Mouse (Mus musculus) right cerebral cortex, postnatal 36 days (tissue): Measurements from ENCODE around the gene C1s2.
"Not testable (repeated sequence)": the region's sequence is repeated elsewhere in the genome, so short reads cannot be mapped to it uniquely, and the experiment has no call there.

Experiments
- DNase-seq, 2 experiments: peaks; one replicate each; pipeline ENCODE4 v3.0.0; 2022; ENCODE audit warnings: low spot score in 2 of 2, mixed read lengths in 1 of 2

C1s2 gene

GRCm38 (mm10) chr6:124635985-124636384 lies at the start of gene C1s2:
C1s2 (minus strand) TSS chr6:124636085.
- DNase-seq, result not testable (repeated sequence)

- DNase-seq, result no peak
Measured at GRCm38 (mm10) chr6:124683591-124684417, 47.9 kb upstream of the C1s2 start.

GRCm38 (mm10) chr6:124682291-124682690 lies 46.4 kb upstream of the C1s2 start:
- DNase-seq, result not testable (repeated sequence)

GRCm38 (mm10) chr6:124679486-124679885 lies 43.6 kb upstream of the C1s2 start:
- DNase-seq, result no peak

- DNase-seq, result no peak
Measured at GRCm38 (mm10) chr6:124678769-124679168, 42.9 kb upstream of the C1s2 start.

- no peak for DNase-seq
Measured at GRCm38 (mm10) chr6:124676171-124676570, 40.3 kb upstream of the C1s2 start.

GRCm38 (mm10) chr6:124674591-124674990 lies 38.7 kb upstream of the C1s2 start:
- DNase-seq, result no peak

- DNase-seq, result peak; percentile 41 to 56
Measured at GRCm38 (mm10) chr6:124673619-124674018, 37.7 kb upstream of the C1s2 start.

- no peak for DNase-seq
Measured at GRCm38 (mm10) chr6:124672100-124672499, 36.2 kb upstream of the C1s2 start.

- no peak for DNase-seq
Measured at GRCm38 (mm10) chr6:124670281-124670900, 34.5 kb upstream of the C1s2 start.

GRCm38 (mm10) chr6:124669234-124669859 lies 33.5 kb upstream of the C1s2 start:
- no peak for DNase-seq

GRCm38 (mm10) chr6:124665011-124665410 lies 29.1 kb upstream of the C1s2 start:
- DNase-seq, result no peak

- DNase-seq, result no peak
Measured at GRCm38 (mm10) chr6:124664256-124664655, 28.4 kb upstream of the C1s2 start.

- DNase-seq, result no peak
Measured at GRCm38 (mm10) chr6:124663424-124663795, 27.5 kb upstream of the C1s2 start.

GRCm38 (mm10) chr6:124662477-124663423 lies 26.9 kb upstream of the C1s2 start, which contains the start of gene Lpcat3:
Lpcat3 (plus strand) TSS chr6:124663027.
- peak; percentile 95 to 96 for DNase-seq

- DNase-seq, result no peak
Measured at GRCm38 (mm10) chr6:124661995-124662394, 26.1 kb upstream of the C1s2 start.

GRCm38 (mm10) chr6:124661156-124661806 lies 25.4 kb upstream of the C1s2 start:
- no peak for DNase-seq

- no peak for DNase-seq
Measured at GRCm38 (mm10) chr6:124658067-124658466, 22.2 kb upstream of the C1s2 start.

GRCm38 (mm10) chr6:124655893-124656292 lies 20.0 kb upstream of the C1s2 start:
- no peak for DNase-seq

- no peak for DNase-seq
Measured at GRCm38 (mm10) chr6:124646394-124646793, 10.5 kb upstream of the C1s2 start.

GRCm38 (mm10) chr6:124640997-124641396 lies 5.1 kb upstream of the C1s2 start:
- peak in 1 of 2 experiments; percentile 7 for DNase-seq
